Mouse (Mus musculus) WW6 (cell line): ENCODE measurements around the gene Shank2.
A peak's percentile ranks its signal among the peaks of the same experiment; 100 is the strongest.

Experiments used
- DNase-seq: peaks from one replicate; pipeline ENCODE4 v3.0.0-alpha.2; 2013; ENCODE audit warnings: low read depth, low spot score

Shank2 gene

DNA sequence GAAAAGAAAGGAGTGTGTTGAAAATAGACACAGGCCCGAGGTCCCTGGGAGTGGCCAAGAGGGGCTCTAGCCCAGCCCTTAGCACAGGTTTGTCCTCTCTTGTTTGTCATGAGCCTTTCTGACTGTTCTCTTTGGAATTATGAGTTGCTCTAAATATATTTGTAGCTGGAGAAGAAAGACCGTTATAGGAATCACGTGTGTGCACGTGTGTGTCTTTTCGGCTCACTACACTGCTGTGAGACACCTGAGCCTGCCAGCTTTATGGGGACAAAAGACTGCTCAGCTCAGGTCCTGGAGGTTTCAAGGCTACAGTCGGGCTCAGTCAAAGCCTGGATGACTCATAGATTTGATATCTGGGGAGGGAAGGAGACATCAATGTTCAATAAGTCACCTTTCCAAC is 323.1 kb downstream of the Shank2 start:
- no peak for DNase-seq

DNA sequence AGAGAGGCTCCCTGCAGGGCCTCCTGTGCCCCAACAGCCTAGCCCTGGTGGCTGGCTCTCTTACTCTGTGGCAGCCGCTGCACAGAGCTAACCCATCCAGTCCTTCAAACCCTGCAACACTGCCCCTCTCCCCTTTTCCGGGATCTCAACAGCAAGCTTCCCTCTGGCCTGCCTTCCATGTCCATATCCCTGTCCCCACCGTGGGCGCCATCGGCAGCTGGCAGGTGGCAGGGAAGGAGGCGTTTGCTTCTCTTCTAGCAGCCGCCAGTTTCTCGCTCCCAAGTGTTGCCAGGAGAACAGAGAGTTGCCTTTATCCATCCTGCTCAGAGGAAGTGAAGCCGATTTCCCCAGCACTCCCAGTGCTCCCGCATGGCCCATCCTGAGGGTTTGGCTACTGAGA is 323.9 kb downstream of the Shank2 start:
- no peak for DNase-seq

DNA sequence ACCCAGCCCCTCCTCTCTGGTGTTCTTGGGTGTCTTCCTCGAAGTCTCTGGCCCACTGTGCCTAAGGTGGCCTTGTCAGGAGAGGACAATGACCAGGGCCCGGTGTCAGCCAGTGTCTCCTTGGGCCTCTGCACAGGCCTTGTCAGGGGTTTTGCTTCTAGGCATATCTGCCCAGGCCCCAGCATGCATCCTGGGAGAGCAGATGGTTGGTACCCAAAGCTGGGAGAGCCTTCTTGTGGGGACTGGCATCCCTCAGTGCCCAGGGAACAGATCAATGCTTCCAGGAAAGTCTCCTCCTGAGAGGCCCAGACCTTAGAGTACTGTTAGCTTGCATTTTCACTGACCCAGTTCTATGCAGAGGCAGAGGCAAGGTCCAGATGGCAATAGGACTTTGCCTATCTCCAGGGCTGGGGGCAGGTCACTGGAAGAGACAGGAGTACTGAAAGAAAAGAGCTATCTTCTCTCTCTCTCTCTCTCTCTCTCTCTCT is 327.7 kb downstream of the Shank2 start:
- no peak for DNase-seq

DNA sequence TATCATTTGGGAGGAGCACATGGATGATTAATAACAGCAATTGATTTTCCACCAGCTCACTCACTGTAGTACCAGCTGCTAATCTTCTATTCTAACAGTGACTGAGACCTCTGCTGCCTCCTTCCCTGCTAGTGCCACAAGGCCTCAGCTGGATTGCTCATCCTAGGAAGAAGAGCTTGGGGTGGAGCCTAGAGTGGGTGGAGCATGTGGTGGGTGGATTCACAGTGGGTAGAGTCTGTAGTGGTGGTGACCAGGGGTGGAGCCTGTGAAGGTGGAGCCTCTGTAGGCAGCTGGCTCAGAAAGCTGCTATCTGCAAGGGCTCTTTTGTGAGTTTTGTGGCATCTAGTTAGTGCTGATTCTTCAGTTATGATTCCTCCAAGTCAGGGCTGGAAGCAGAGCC is 334.9 kb downstream of the Shank2 start:
- DNase-seq, result no peak

DNA sequence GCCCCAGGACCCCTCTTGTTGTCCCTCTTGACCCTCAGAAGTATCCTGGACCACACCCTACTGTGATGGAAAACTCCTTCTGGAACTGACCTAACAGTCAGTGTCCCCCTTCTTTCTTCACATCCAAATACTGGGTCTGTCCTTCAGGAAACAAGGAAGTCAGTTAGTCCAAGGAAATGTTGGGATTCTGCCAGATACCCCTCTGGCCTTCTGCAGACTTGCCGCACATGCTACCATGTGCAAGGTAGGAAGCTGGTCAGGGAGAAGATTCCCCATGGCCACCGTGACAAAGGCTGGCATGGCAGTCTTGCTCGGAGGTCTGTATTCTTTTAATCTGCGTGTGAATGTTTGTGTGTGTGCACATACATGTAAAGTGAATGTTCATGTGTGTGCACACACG is 337.0 kb downstream of the Shank2 start:
- no peak for DNase-seq

DNA sequence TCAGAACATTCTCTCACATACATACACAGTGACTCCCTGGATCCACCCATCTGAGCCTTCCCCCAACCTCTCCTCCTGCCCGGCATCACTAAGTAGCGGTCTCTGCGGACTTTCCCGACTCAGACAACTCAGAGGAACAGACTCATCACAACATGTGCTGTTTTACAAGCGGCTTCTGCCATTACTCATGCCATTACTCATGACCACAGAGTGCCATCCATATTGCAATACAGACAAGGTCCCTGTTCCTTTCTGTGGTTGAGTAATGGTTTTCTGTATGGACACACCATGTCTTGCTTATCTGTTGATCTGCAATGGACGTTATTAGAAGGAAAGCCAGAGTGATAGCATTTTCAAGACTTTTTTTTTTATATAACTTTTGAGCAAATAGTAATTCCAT is 338.6 kb downstream of the Shank2 start:
- DNase-seq, result no peak

DNA sequence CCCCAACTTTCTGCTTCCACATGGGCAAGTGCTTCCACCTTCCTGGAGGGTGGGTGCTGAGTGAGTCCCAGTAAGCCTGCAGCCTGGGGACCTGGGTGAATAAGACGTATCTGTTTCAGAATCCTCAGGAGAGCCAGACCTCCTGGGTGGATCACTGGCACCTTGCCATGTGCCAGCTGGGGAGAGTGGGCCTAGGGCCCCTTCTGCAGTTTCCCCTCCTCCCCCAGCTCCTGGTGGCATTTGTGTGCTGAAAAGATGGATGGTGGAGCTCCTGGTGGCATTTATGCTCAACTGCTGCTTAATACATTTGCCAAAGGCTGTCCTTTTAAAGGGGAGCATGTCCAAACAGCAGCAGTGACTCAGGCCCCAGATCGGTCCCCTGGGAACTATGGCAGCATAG is 364.4 kb downstream of the Shank2 start:
- DNase-seq, result no peak

DNA sequence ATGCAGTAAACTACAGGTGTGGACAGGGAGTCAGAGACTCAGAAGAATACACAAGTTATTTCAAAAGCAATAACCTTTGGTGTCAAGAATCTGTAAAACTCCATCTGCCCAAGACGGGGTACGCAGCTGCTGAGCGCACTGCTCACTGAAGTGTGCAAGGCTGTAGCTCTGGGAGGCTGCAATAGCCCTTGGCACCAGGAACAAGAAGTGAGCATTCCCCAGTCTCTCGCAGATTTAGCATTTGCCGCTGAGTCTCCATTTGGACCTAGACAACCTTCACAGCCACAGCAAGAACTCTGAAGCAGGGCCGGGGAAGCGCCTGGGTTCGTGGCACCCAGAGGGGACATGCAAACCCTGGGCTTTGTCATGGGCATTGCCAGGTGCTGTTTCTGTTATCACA is 371.3 kb downstream of the Shank2 start:
- no peak for DNase-seq

DNA sequence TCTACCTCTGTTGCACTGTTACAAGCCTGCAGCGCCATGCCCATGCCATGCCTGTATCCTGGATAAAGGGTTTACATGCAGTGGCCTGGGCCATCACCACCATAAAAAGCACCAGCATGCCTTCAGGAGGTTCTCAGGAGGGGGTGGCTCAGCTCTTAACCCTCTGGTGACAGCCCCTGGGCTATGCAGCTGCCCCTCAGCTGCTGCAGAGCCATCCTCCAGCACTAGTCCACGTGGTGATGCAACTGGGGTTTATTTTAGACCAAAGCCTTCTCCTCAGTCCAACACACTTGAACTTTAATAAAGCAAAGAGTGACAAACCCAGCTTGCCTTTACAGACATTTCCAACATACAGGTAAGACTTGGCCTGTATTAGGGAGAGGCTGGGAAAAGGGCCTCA is 373.8 kb downstream of the Shank2 start:
- no peak for DNase-seq

DNA sequence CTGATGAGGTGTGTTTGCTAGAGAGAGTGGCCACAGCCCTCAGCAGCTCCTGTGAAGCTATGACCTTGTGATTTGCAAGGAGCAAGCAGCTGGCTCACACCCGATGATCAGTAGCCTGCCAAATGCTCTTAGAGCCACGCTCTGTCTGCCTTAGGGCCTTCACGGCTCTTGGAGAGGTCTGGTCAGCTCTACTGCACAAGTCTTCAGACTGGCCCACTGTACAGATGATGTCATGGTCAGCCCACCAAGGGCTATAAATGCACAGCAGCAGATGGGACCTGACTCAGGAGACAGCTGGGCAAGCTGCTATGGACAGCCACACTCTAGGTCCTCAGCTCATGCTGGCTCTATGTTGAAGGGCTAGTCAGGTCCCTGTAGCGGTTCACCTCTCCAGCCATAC is 376.5 kb downstream of the Shank2 start:
- DNase-seq, result no peak

DNA sequence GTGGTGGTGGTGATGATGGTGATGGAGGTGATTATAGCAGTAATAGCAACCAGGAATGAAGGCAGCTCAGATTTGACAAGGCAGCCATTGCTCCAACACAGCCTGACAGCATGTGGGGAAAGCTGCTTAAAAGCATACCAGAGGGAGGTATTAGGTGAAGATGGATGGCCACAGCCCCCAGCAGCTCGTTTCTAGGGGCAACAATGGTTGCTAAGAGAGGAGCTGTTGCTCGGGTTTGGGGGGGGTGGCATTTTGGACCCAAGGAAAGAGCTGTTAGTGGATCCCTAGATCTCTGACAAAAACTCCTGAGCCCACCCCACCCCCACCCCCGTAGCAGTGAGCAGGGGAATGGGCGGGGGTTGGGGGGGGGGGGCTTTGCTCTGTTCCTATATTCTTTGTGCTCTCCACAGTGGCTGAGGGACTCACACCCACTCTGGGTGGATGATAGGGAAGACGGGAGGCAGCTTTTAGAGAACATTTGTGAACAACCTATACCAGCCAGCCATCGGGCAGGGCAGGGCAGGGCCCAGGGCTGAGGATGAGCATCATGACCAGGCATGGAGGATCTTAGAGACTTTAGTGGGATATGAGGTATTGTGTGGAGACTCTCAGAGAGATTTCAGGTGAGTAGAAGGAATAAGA is 377.6 kb downstream of the Shank2 start:
- DNase-seq, result no peak

DNA sequence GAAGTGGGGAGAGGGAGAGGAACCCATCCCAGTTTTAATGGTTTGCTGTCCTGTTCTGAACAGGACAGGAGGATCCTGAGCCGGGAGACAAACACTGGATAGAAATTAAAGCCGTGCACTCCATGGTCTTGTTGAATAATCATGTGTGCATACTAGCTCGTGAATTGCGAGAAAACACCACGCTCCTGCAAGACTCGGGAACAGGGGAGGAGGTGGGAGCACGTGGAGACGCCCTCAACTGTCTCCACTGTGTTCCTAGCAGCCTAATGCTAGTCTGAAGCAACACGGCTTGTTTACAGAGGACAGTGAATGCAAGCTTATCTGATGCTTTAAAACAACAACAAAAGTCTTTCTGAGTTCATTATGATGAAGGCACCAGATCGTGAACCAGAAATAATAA is 379.9 kb downstream of the Shank2 start:
- no peak for DNase-seq

DNA sequence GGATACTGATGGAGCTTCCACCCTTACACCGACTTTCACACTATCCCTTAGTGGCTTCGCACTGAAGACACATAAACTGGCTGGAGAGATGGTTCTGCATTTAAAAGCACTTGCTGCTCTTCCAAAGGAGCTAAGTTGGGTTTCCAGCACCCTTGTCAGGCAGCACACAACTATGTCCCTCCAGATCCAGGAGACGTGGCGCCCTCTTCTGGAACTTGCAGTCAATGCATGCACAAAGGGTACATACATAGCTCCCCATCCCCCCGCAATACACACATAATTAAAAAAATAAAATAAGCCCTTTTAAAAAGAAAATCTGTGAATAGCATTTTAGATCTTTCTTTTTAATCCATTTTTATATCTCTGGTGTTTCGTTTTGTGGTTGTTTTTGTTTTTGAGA is 385.8 kb downstream of the Shank2 start:
- DNase-seq, result no peak

DNA sequence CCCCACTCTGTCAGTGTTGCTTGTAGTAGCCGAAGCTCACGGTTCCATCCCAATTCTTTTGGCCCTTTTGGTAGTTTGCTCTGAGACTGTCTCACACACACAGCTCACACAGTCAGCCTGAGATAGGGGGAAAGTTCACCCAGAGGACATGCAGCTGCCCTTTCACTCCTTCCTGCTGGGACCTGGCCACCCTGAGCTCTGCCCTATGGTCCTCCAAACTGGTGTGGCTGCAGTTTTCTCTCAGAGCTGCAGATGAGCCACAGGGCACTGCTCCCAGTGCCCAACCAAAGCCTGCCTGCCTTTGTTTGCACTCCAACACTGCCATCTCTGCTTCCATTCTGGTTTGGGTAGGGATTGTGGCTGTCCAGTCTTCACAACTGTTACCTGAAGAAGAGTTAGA is 388.0 kb downstream of the Shank2 start:
- no peak for DNase-seq

DNA sequence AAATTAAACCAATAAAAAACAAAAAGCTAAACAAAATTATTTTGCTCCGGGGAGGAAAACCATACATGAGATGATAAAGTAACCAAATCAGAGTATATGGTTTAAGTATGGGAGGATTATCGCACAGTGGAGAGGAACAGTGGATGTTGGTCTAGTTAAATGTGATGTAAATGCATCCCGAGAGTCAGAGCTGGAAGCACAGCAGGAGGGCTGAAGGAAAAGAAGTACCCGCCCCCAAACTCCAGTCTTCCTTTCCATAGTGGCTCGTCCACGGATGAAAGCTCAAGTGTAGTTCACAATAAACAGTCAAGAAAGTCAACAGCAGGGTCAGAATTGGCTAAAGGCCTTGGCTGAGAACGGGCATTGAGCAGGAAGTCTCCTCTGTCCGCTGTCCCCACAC is 388.9 kb downstream of the Shank2 start:
- no peak for DNase-seq

DNA sequence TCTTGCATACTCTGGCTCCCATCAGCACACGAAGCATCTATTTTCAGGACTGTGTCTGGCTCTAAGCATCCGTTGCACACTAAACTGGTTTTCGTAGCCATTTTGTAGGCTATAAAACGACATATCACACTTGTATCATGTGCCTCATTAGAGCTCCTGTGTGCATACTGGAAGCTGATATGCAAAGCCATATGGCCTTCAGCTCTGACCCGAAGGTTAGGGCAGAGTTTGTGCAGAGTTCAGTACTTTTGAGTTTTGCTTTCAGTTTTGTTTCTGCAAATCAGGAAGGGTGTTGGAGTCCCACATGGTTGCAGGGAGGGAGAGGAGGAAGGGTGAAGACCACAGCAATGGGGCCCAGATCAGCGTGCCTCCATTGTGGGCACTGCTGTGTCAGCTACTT is 390.0 kb downstream of the Shank2 start:
- no peak for DNase-seq

DNA sequence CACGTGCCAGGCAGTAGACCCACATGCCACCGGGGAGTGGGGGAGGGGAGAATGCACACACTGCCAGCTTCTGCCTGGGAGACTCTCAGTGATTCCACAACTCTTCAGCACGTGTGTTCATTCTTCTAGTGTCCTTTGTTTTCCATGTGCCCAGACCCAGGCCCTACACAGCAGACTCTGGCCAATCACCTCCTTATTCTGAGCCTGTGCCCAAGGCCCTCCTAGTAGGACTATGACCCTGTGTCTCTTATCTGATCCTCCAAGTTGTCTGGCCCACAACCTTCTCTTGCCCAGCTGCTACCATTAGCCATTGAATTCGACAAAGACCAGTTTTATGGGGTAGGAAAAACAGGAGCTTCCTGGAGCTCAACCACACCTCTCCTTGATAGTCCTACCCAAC is 400.8 kb downstream of the Shank2 start:
- DNase-seq, result no peak

DNA sequence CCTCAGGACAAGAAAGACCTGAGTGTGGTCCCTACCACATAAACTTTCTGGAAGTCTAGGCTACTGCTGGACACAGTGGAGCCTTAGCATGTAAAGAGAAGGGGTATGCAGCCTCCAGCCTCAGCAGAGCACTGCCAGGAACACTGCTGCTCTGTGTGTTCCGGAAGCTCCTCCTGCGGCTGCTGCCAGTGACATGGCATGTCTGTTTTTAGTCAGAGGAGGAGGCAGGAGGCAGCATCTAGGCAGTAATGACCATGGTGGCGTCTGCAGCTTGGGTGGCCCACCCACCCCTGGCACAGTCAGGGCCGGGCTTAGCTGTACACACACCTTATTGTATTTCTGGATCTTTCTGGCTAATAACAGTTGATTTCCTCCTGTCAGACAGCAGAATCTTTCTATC is 405.9 kb downstream of the Shank2 start:
- no peak for DNase-seq

DNA sequence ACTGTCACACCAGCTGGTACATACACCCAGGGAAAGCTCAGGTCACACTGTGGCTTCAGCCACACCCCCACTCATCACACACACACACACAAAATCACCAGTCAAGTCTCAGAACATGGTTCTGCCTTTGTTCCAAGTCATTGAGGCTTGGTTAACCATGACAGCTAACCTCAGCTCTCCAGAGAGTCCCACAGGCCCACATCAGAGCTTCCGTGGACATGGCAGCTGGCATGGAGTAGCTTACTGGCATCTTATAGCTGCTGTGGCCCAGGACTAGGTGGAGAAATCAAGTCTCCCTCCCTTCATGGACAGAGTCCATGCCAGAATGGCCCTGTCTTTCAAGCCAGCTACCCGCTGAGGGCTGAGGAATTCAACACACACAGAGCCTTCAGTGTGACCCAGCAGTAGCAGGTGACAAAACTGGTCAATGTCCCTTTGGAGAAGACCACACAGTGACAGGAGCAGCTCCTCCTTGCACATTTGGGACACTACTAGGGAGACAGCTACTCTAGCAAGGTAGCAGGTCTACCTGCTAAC is 406.8 kb downstream of the Shank2 start:
- no peak for DNase-seq

DNA sequence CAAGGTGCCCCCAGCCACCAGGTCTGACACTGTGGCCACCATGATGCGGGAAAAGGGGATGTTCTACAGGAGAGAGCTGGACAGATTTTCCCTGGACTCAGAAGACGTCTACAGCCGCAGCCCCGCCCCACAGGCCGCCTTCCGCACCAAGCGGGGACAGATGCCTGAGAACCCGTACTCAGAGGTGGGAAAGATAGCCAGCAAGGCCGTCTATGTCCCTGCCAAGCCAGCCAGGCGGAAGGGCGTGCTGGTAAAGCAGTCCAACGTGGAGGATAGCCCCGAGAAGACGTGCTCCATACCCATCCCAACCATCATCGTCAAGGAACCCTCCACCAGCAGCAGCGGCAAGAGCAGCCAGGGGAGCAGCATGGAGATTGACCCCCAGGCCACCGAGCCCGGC is 408.0 kb downstream of the Shank2 start:
- no peak for DNase-seq

DNA sequence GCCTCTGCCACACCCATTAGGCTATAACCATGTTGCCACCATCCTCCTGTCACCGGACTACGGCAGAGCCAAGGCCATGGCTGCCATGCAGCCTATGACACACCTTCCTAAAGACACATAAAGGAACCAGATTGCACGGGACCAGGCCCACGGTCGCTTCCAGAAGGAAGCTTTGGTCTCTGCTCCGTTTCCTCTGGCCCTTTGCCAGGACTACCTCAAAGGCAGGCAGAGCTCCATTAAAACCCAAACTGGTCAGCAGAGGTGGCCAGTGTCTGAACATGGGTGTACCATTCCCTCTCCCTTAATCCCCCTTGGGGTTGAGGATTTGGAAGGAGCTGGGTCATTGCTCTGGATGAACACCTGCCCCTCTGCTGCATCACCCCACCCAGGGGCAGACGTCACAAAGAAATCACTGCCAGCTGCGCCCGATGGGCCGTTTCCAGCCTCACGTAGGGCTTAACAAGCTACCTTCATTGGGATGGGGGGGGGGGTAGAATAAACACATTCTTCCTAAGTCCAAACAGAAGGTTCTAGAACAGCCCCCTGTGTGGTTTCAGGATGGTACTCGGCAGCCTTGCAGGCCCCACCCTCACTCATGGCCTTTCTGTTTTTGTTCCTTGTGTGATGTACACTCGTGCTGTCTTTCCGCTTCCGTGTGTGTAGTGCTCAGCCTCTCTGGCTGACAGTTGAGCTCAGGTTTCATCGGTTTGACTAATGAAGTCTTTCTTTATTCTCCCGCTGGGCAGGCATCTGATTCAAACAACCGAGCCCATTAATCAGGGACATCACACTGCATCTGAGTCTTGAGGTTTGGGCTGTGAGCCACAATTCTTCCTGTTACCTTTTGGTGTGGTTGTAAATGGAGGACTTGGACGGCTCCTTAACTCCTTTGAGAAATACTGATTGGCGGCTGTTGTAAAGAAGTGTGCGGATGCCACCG is 410.5 kb downstream of the Shank2 start:
- DNase-seq, result no peak

DNA sequence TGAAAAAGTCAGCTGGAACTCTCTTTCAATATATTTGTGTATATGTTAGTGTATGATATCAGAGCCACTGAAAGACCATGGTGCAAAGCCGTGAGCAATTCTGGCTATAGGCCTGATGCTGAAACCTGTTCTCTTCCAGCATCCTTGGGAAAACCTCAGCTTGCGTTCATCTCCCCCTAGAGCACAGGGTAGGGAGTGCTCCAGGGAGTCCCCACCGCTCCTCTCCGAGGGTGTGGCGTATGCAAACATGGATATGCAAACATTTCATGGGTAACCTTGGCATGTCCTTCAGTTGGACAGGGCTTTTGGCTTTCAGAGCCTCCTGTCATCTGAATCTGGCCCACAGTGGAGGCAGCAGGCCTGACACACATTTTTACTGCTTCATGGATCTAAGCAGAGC is 412.9 kb downstream of the Shank2 start:
- DNase-seq, result no peak

DNA sequence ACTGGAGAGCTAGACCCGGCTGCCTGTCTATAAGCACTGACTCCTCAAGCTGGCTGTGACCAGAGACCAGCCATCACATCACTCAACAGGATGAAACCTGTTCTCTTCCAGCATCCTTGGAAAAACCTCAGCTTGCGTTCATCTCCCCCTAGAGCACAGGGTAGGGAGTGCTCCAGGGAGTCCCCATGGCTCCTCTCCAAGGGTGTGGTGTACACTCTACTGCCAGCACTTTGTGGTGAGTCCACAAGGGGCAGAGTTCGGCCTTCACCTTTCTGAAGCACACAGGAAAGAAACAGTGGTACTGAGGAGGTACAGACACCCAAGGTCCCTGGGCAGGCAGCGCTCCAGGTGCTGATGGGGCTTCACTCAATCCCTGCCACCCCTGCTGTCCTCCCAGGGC is 414.1 kb downstream of the Shank2 start:
- peak; percentile 28 for DNase-seq
